Mouse (Mus musculus): ENCODE measurements around the gene Syt12.

Gene Syt12

DNA sequence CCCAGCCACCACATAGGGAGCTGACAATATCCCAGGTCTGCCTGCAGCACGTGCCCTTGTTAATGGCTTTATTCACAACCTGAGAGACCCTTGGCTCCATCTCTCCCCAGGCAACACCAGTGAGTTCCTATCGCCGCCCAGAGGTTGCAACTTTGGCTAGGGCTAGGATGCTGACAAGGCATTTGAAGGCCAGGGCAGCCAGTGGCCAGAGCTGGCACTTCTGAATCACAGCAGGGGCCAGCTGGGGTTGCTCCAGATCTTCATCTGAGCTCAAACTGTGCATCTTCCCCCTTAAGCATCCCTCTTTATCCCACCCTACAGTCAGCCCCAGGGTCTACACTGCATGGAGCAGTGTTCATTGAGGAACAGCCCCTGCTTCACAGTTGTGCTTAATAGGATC lies 2.5 kb downstream of the Syt12 start:
- TF ChIP-seq GATA4 (IDR thresholded peaks at IDR 0.05; ENCODE audit: insufficient replicate concordance, low read length), result no peak

- no peak for TF ChIP-seq GATA4 (IDR thresholded peaks at IDR 0.05; ENCODE audit: insufficient replicate concordance, low read length)
Measured at GRCm38 (mm10) chr19:4473549-4473948, 3.7 kb downstream of the Syt12 start.

DNA sequence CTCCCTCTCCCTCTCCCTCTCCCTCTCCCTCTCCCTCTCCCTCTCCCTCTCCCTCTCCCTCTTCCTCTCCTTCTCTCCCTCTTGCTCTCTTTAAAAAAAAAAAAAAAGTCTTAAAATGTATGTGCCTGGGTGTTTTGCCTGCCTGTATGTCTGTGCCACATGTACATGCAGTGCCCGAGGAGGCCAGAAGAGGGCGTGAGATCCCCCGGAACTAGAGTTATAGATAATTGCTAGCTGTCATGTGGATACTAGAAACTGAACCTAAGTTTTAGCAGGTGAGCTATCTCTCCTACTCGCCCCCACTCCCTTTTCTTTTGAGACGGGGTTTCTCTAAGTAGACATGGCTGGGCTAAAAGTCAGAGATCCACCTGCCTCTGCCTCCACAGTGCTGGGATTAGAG lies 8.9 kb downstream of the Syt12 start:
- TF ChIP-seq GATA4 (IDR thresholded peaks at IDR 0.05; ENCODE audit: insufficient replicate concordance, low read length), result no peak

GRCm38 (mm10) chr19:4464666-4465065 lies 12.6 kb downstream of the Syt12 start:
- no peak for TF ChIP-seq GATA4 (IDR thresholded peaks at IDR 0.05; ENCODE audit: insufficient replicate concordance, low read length)

GRCm38 (mm10) chr19:4461981-4462380 lies 15.3 kb downstream of the Syt12 start:
- TF ChIP-seq GATA4 (IDR thresholded peaks at IDR 0.05; ENCODE audit: insufficient replicate concordance, low read length), result no peak

DNA sequence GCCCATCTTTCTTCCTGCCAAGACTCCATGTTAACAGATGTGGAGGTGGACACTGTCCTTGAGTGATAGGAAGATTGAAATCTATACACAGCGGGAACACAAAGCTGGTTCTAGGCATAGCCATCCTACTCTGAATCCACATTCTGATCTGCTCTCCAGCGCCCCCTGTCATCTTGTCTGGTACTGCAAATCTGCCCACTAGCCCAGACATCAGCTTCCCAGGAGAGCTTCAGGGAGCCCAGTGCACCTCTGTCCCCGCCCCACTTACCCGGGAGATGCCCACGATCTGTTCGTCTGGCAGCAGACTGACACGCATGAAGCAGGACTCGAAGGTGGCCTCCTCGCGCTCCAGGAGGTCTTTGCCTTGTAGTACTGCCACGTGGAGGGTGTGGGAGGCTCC lies 21.0 kb downstream of the Syt12 start:
- no peak for TF ChIP-seq GATA4 (IDR thresholded peaks at IDR 0.05; ENCODE audit: insufficient replicate concordance, low read length)

GRCm38 (mm10) chr19:4455071-4455800 lies 22.0 kb downstream of the Syt12 start:
- no peak for TF ChIP-seq GATA4 (IDR thresholded peaks at IDR 0.05; ENCODE audit: insufficient replicate concordance, low read length)

- TF ChIP-seq GATA4 (IDR thresholded peaks at IDR 0.05; ENCODE audit: insufficient replicate concordance, low read length), result no peak
Measured at GRCm38 (mm10) chr19:4452525-4452924, 24.7 kb downstream of the Syt12 start.

GRCm38 (mm10) chr19:4451965-4452364 lies 25.3 kb downstream of the Syt12 start:
- no peak for TF ChIP-seq GATA4 (IDR thresholded peaks at IDR 0.05; ENCODE audit: insufficient replicate concordance, low read length)

DNA sequence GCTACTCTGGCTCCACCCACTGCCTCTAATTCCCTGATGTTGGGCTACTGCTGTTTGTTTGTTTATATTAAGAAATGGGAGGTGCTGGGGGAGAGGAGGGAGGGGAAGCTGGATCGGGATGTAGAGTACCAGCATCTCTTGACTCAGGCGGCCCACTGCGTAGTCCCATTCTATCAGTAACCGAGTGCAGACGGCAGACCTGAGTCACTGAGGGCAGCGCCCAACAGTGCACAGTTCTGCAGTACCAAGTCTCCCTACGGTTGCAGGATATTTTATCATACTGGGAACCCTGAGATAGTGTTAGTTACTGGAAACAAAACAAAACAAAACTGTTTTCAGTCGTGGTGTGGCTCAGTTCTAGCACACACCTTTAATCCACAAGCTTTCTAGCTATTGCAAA lies 26.1 kb downstream of the Syt12 start:
- no peak for TF ChIP-seq GATA4 (IDR thresholded peaks at IDR 0.05; ENCODE audit: insufficient replicate concordance, low read length)

- no peak for TF ChIP-seq GATA4 (IDR thresholded peaks at IDR 0.05; ENCODE audit: insufficient replicate concordance, low read length)
Measured at GRCm38 (mm10) chr19:4450666-4451065, 26.6 kb downstream of the Syt12 start.

DNA sequence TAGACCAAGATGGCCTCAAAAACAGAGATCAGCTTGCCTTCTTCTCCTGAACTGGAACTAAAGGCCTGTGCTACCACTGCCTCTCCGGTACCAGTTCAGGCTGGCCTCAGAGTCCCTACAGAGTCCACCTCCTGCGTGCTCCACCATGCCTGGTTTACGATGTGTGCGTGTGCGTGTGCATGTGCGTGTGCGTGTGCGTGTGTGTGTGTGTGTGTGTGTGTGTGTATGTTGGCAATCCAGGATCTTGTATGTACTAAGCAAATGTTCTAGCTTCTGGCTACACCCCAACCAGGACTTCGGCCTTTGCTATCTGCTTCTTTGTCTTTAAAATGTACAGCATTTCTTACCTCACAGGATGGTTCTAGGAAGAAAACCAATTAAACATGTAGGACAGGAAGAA lies 28.0 kb downstream of the Syt12 start:
- no peak for TF ChIP-seq GATA4 (IDR thresholded peaks at IDR 0.05; ENCODE audit: insufficient replicate concordance, low read length)

- TF ChIP-seq GATA4 (IDR thresholded peaks at IDR 0.05; ENCODE audit: insufficient replicate concordance, low read length), result no peak
Measured at GRCm38 (mm10) chr19:4447445-4447844, 29.8 kb downstream of the Syt12 start.

DNA sequence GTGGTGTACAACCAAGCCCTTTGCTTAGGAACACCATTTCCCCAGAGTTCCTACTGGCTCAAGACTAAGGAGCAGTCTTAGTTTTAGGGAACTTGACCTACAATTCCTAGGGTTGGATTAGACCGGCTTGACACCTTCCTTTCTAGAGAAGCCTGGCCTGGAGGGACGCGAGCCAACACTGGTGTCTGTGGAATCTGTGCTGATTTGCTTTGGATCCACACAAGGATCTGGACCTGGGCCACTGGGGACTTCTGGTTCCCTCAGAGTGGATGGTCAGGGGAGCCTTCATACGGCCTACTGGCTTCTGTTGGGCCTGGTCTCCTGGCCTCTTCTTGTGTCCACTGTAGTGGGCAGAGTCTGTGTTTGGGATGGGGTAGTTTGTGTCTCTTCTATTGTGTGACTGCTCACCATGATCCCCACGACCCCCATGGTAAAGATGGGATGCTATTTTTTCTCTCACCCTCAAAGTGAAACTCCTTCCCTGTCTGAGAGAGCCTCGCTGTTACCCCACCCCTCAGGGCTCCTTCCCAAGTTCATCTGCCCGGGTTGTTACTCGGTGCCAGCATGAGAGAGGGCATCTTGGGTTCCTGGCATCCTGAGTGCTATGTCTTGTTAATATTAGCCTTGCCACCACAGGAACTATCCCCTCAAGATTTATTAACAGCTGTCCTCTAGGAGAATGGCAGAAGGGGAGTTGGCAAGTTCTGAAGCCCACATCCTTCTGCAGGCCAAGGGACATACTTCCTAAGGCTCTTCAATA lies 30.4 kb downstream of the Syt12 start:
- TF ChIP-seq GATA4 (IDR thresholded peaks at IDR 0.05; ENCODE audit: insufficient replicate concordance, low read length), result no peak

DNA sequence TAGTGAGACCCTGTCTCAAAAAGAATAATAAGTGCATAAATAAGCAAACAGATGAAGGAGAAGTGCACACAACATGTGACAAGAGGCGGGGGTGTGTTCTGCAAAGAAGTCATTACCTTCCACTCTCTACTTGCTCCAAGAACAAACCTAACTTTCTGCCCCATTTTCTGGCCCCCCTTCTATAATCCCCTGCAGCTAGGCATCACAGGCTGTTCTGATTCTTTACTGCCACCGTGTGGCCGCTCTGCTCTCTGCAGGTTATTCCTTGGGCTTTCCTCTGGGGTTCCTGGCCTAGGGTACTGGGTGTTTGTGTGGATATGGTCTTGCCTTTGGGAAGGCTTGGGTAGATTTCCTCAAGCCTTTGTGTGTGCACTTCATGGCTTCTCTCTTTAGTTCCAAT lies 34.8 kb downstream of the Syt12 start:
- no peak for TF ChIP-seq GATA4 (IDR thresholded peaks at IDR 0.05; ENCODE audit: insufficient replicate concordance, low read length)

DNA sequence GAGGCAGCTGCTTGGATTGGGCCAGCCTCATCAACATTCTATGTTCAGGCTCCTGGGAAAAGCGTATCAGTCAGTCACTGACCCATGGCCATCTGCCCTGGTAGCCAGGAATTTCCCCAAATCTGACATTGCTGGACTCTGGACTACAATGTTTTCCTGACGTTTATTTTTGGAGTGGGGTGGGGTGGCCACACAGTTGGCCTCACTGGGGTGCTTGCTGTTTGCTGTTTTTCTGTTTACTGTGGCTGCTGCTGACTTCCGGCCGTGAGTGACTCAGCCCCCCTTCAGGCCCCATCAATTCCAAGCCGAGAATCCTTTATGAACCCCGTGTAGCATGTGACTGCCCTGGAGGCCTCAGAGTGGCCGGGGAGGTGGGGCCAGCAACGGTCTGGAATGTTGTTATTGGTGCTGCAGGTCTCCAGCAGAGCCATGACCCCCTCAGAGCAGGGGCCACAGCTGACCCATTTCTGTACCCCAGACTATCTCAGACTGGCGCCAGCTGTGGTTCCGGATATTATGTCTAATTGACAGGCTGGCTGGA lies 35.6 kb downstream of the Syt12 start:
- peak; percentile 46; the same call in 1 of the 2 replicates for TF ChIP-seq GATA4 (IDR thresholded peaks at IDR 0.05; ENCODE audit: insufficient replicate concordance, low read length)

Measured in liver, adult (tissue).